Mouse (Mus musculus) retina, postnatal 1 day (tissue): ENCODE measurements at regions not wholly inside any gene's neighbourhood (a gene's known extent, or its start where the extent isn't known, plus 50 kb on each side); places are given as distances from the start of the nearest gene placed in this dataset.

Experiments
- DNase-seq: peaks from one replicate; pipeline ENCODE4 v3.0.0-alpha.2; 2012

DNA sequence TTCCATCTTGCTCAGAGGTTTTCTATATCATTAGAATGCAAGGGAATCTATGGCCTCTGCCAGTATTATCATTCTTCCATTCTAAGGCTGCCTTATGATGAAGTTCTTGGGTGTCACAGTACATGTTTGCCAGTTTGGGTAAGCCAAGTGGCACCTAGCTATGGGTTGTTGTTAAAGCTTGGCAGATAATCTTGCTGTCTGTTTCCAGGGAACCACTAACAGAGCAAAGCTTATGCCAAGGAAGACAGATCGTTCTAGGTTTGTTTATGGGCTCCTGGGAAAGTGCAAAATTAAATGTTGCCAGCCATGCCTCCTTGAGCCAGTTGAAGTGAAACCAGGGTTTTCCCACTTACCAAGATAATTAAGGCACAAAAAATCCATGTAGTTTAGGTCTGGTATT lies 292.9 kb upstream of the Cobl start:
- DNase-seq = no peak

DNA sequence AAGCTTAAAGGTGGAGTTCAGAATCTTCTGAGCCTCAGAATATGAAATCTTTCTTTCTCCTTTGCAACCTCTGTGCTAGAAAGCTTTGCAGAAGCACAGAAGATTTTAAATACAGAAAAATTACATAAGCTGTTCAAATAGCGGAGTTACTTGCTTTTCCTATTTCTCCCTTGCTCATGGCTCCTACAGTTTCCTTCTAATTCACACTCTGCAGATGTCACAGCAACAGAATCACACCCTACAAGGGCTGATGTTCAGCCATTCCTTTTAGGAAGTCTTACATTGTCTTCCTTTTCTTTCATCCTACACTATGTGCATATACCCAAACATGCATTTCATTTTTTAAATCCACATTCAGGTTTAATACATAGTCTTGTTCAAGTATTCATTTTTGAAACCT lies 285.3 kb upstream of the Cobl start:
- no peak for DNase-seq

DNA sequence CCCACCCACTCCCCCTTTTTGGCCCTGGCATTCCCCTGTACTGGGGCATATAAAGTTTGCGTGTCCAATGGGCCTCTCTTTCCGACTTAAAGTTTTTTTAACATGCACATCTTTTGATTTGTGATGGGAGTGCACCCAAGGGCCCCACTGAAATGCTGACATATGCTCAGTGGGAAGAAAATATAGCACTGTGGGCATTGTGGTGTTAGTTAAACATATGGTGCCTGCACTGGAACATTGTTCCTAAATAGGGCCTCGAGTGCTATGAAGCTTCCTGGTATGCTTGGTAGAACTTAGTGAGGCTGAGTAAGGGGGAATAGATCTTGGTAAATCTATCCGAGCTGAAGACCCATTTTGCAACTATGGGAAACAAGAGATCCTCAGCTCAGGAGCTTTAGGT lies 284.5 kb upstream of the Cobl start:
- DNase-seq = no peak

DNA sequence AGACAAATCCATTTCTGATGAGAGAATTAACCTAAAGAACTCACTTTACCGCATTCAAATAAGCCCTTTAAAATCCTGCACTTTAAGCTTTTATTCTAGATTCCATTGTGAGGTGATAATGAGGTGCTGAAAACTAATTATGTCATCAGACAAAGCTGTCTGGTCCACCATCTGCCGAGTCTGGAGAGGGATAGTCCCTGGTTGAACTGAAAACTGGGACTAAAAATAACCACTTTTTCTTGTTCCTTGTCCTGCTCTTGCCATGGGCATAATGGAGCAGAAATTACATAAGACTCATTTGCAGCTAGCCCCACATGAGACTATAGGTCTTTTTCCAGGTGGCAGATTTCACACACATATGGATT lies 277.4 kb upstream of the Cobl start:
- DNase-seq = peak; percentile 60

DNA sequence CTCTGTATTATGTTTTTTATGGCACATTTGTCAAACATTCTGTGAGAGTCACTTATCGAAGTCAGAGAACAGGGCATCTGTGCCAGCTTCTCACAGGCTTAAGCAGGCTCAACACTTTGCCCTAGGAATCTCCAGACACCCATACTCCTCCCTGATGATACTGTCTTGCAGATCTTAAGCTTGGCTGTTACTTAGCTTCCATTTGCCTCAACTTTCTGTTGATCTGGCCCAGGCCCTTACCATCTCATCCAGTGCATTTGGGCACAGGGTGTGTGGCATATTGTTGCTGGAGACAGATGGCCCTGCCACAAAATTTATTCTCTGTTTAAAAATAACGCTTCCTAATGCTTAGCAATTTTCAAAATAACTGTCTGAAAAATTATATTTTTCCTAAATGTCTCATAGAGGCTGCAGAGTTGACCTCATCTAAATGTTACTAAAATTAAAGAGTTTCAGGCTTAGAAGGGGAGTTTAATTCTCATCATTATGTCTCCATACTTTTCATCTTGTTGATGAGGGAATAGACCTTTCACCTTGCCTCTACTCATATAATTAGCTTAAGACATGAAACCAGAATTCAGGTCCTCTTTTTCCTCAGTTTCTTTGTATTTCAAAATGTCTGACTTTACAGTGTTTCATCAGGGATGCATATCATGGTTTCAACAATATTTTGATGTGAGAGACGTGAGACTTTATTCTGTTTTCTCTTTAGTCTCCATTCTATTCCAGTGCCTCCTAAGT lies 276.8 kb upstream of the Cobl start:
- peak; percentile 4 for DNase-seq

DNA sequence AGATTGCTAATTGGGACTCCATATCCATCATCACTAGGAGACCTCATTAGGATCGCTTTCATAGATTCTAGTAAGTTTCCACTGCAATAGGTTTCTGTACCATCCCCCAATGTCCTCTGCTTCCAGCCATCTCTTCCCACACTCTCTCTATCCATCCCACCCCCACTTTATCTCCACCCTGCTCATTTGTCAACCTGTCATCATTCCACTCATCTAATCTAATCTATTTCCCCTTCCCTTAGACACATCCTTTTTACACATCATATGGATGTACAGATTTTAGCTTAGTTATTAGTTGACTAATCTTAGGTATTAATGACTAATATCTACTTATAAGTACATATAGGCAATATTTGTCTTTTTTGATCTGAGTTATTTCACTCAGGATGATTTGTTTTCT lies 269.5 kb upstream of the Cobl start:
- DNase-seq = no peak

DNA sequence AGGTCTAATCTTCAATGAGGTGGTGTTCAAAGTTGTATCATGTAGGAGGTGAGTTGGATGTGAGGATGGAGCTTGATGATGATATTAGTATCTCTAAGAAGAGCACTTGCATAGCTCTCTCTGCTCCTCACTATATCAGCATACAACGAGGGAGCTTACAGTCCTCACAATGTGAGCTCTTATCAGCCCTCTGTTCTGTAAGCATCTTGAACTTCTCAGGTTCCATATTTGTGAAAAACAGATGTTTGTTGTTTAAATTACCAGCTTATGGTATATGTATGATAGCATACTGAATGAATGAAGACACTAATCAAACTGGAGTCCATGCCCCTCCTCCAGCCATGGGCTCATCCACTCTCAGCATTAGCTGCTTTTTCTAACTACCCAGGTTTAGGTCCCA lies 262.5 kb upstream of the Cobl start:
- no peak for DNase-seq

DNA sequence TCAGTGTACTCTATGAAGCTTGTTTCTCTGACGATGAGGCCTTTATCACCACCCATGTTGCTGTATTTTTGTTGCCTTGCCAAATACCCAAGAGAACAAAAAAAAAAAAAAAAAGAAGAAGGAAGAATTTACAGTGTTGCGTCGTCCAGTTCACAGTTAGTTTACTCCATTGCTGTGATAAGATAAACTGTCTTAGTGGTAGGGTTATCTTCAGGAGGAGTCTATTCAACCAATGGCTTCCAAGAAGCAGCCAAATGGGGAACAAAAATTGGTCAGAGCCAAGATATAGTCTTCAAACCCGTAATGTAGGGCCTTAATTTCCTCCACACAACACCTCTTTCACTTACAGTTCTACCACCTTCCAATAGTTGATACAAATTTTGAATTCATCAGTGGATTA lies 261.7 kb upstream of the Cobl start:
- DNase-seq = no peak

DNA sequence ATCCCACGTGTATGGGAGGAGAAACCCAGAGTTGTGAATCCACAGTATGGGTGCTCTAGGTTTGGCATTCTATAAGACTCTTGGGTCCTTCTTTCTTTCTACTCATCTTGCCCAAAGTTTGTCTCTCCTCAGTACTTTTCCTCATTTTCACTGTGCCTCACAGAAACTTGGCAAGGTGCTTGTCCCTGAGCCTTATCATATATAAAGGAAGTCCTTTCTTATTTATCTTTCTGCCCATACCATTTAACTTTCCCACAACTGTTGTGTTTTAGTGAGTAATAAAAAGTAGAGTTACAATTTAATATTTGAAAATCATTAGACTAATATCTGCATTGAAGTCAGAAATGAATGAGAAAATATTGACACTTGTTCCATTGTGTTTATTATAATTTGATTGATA lies 257.6 kb upstream of the Cobl start:
- no peak for DNase-seq

DNA sequence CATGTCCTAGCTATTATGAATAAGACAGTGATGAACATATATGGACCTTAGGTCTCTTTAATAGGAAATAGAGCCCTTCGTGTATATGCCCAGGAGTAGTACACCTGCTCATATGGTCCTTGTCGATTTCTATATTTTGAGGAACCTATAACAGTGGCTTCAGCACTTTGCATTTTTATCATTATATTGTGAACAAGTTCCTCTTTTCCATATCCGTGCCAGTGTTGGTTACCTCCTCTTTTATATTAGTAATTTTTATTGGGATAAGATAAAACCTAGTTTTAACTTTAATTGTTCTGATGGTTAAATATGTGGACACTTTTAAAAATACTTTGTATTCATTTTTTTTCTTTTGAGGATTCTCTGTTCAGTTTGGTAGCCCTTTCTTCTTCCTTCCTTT lies 255.4 kb upstream of the Cobl start:
- DNase-seq = no peak

DNA sequence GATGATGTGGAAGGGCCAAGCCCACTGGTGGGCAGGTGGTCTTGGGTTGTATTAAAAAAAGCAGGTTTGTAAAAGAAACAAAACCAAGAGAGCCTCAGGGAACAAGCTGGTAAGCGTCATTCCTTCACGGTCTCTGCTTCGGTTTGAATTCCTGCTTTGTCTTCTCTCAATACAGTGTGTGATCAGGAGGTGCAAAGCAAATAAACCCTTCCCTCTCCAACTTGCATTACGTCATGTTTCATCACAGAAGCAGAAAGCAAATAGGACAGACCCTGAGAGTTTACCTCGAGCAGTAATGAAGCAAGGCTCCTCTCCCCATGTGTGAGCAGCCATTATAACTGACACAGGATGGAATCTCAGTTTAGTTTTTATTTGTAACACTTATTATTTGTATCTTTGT lies 231.6 kb upstream of the Cobl start:
- DNase-seq = peak; percentile 2

DNA sequence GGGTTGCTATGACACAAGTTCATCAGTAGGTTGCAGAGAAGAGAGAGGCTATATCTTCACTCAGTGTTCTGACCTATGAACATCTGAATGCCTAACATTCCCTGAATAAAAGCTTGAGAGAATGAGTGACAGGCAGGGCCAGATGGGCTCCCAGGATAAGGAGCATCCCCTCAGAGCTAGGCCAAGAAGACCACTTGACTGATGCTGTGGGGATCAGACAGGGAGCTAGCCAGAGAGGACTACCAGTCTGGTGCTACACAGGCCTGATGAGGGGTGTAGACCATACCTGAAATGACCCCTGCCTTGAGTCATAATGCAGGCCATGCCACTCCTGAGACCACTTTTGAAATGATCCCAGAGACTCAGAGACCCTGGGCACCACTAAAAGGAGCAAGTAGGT lies 228.1 kb upstream of the Cobl start:
- no peak for DNase-seq

DNA sequence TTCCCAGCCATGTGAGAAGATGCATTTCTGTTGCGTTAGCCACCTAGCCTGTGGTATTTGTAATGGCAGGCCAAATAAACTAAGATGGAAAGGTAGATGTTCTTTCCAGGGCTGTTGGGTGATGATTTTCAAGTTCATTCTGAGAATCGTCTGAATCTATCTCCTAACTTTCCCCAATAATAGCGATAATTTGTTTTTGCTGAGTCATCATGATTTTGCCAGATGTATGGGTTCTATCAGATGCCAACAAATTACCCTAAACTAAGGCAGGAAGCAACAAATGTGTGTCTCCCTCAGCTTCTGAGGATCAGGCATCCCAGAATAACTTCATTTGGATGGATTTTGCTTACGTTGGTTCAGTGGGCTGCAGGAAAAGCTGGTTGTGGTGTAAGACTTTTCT lies 222.0 kb upstream of the Cobl start:
- DNase-seq = no peak

DNA sequence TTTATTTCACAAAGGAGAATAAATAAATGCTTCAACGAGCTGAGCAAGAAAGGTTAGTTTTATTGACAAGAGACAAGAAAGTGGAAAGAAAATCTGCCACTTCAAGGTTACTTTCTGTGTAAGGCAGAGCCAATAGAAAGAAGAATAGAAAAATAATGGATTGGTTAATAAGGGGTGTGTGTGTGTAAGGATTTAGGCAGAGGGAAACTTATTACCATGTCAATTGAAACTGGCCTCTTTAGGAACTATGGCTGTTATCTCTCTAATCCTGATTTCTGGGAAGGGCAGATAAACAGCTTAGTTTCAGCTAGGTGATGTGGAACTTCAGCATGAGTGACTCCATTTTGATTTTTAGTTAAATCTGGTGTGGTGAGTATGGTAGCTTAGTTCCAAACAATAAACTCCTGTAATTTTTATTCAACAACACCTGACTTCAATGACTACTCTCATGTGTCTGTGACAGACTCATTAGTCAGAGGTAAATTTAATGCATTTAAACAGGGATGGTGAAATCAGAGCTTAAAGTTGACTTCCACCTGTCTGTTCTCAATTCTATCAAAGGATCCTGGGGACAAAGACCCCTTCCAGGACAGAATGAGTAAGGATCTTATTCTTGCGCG lies 197.2 kb upstream of the Cobl start:
- no peak for DNase-seq

DNA sequence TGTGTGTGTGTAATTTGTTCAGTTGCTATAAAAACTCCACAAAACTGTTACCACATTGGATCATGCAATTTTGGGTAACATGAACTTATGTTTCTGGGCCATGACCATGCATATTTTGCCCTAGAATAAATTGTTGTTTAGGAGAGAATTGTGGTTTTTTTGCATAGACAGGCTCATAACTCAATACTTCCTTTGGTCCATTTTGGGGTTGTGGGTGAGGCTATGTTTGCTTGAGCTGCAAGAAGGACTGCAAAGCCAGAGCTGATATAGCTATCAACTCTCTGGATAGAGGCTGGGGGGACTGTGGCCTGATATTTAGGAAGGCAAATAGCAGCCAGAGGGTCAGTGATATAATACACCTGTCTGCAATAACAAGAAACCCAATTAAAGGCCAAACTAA lies 194.1 kb upstream of the Cobl start:
- DNase-seq = no peak

DNA sequence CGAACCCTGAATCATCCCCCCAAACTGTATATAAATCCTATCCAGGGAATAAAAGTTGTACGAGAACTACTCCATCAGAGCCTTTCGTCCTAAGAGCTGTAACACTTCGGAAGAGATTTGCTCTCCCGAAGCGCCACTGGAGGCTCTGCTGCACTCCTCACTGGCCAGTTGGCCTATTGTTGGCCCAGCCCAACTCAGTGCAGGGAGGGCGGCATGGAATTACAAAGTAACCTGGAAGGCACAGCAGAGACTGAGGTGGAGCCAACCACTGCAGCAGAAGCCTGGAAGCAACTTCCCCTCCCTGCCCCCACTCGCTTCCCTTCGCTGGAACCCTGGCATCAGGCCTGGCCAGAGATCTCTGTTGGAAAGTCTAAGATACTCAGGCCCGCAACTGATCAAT lies 191.7 kb upstream of the Cobl start:
- no peak for DNase-seq
